Mouse (Mus musculus) bone marrow, adult 2 months (tissue): ENCODE results near the gene Esp36.

Source experiments
- CTCF ChIP-seq: fragments of 200-500 bp; IDR thresholded peaks from 2 replicates; pipeline ENCODE4 v1.5.1; 2011; ENCODE audit warnings: low read length, control low read depth; ENCODE audit not compliant: control insufficient read depth, insufficient read depth
- POLR2A ChIP-seq: fragments of 200-500 bp; IDR thresholded peaks from 2 replicates; pipeline ENCODE4 v1.6.1; 2011; ENCODE audit warnings: low read depth, mild to moderate bottlenecking, control low read depth, low read length, borderline replicate concordance; ENCODE audit not compliant: control insufficient read depth

- TF ChIP-seq CTCF (no peak), POLR2A (no peak)
These were observed at the start of gene Esp36 for GRCm38 (mm10) chr17:38420085-38420484.
